Mouse (Mus musculus): ENCODE results near the gene Acox1.
A peak's percentile ranks its signal among the peaks of the same experiment; 100 is the strongest.

Gene Acox1

GRCm38 (mm10) chr11:116198639-116199531, at the start of gene Acox1, which contains the start of gene Ten1:
Acox1 (minus strand) TSS chr11:116199045.
Ten1 (plus strand) TSS chr11:116198855.
- peak; percentile 100 for DNase-seq

- no peak for DNase-seq
These were observed 48.8 kb upstream of the Acox1 start for GRCm38 (mm10) chr11:116247502-116248222.

GRCm38 (mm10) chr11:116245616-116246015, 46.8 kb upstream of the Acox1 start:
- no peak for DNase-seq

- no peak for DNase-seq
These were observed 45.7 kb upstream of the Acox1 start for GRCm38 (mm10) chr11:116244580-116244979.

- DNase-seq, result no peak
These were observed 42.9 kb upstream of the Acox1 start for GRCm38 (mm10) chr11:116241744-116242235.

GRCm38 (mm10) chr11:116239797-116240196, 41.0 kb upstream of the Acox1 start:
- DNase-seq, result no peak

GRCm38 (mm10) chr11:116237742-116238395, 39.0 kb upstream of the Acox1 start, which contains the start of gene Evpl:
Evpl (minus strand) TSS chr11:116238077.
- peak; percentile 96 for DNase-seq

- no peak for DNase-seq
These were observed 36.1 kb upstream of the Acox1 start for GRCm38 (mm10) chr11:116234901-116235300.

- no peak for DNase-seq
These were observed 33.6 kb upstream of the Acox1 start for GRCm38 (mm10) chr11:116232427-116232826.

- no peak for DNase-seq
These were observed 29.9 kb upstream of the Acox1 start for GRCm38 (mm10) chr11:116228699-116229098.

GRCm38 (mm10) chr11:116226414-116226813, 27.6 kb upstream of the Acox1 start:
- DNase-seq, result peak; percentile 95

GRCm38 (mm10) chr11:116222740-116223059, 23.9 kb upstream of the Acox1 start:
- no peak for DNase-seq

- peak; percentile 93 for DNase-seq
These were observed 23.3 kb upstream of the Acox1 start for GRCm38 (mm10) chr11:116221931-116222739.

GRCm38 (mm10) chr11:116219885-116220284, 21.0 kb upstream of the Acox1 start:
- DNase-seq, result peak; percentile 95

GRCm38 (mm10) chr11:116218737-116219400, 20.0 kb upstream of the Acox1 start:
- peak; percentile 99 for DNase-seq

- peak; percentile 98 for DNase-seq
These were observed 19.4 kb upstream of the Acox1 start for GRCm38 (mm10) chr11:116218263-116218662.

GRCm38 (mm10) chr11:116216549-116216948, 17.7 kb upstream of the Acox1 start:
- DNase-seq, result no peak

- DNase-seq, result no peak
These were observed 17.1 kb upstream of the Acox1 start for GRCm38 (mm10) chr11:116215991-116216390.

GRCm38 (mm10) chr11:116215181-116215580, 16.3 kb upstream of the Acox1 start:
- no peak for DNase-seq

GRCm38 (mm10) chr11:116213877-116214510, 15.1 kb upstream of the Acox1 start:
- no peak for DNase-seq

- DNase-seq, result no peak
These were observed 14.0 kb upstream of the Acox1 start for GRCm38 (mm10) chr11:116212847-116213246.

Measured in heart, adult 11 months (tissue).